Mouse (Mus musculus) liver, embryonic 11.5 days (tissue): ENCODE measurements at regions not wholly inside any gene's neighbourhood (a gene's known extent, or its start where the extent isn't known, plus 50 kb on each side); places are given as distances from the start of the nearest gene placed in this dataset.

Experiments used
- ATAC-seq: fragments of 200-750 bp; cut with Nextera tagmentation; replicated peaks from 2 replicates; pipeline ENCODE4 v1.8.0; 2017; ENCODE audit warnings: moderate number of reproducible peaks, mild to moderate bottlenecking, moderate TSS enrichment, moderate library complexity; ENCODE audit not compliant: low FRiP score
- DNase-seq: peaks from one replicate; pipeline ENCODE4 v3.0.0-alpha.2; 2017; ENCODE audit warnings: low spot score
- H3K27ac ChIP-seq: fragments of 300-500 bp; sonication (generic); 2 replicates; pipeline ENCODE4 v1.5.1; 2014; ENCODE audit warnings: mild to moderate bottlenecking, low read depth, low read length, control low read depth
- H3K27me3 ChIP-seq: fragments of 300-500 bp; sonication (generic); replicated peaks from 2 replicates; pipeline ENCODE4 v1.6.1; 2014; ENCODE audit warnings: low read length, mixed read lengths; ENCODE audit not compliant: control insufficient read depth, insufficient read depth
- H3K36me3 ChIP-seq: fragments of 300-500 bp; sonication (generic); 2 replicates; pipeline ENCODE4 v1.6.1; 2014; ENCODE audit warnings: mild to moderate bottlenecking, low read length, moderate library complexity, mixed read lengths; ENCODE audit not compliant: control insufficient read depth, insufficient read depth
- H3K4me1 ChIP-seq: fragments of 300-500 bp; sonication (generic); replicated peaks from 2 replicates; pipeline ENCODE4 v1.6.1; 2014; ENCODE audit warnings: low read length, mixed read lengths; ENCODE audit not compliant: control insufficient read depth, insufficient read depth
- H3K4me2 ChIP-seq: fragments of 300-500 bp; sonication (generic); 2 replicates; pipeline ENCODE4 v1.6.1; 2014; ENCODE audit warnings: mild to moderate bottlenecking, control low read depth, moderate library complexity
- H3K4me3 ChIP-seq: fragments of 300-500 bp; sonication (generic); 2 replicates; pipeline ENCODE4 v1.5.1; 2014; ENCODE audit warnings: low read depth, low read length, control low read depth
- H3K9ac ChIP-seq: fragments of 300-500 bp; sonication (generic); 2 replicates; pipeline ENCODE4 v1.6.1; 2014; ENCODE audit warnings: low read depth, low read length, control low read depth
- H3K9me3 ChIP-seq: fragments of 300-500 bp; sonication (generic); 2 replicates; pipeline ENCODE4 v1.6.1; 2016; ENCODE audit warnings: low read length, inconsistent platforms, mixed read lengths; ENCODE audit not compliant: control insufficient read depth
- WGBS: fragments of 180-500 bp; shearing (Covaris S2); extraction: QIAGEN DNeasy Blood & Tissue Kit; methylation state at CpG from one replicate; pipeline ENCODE4 v1.1.7; 2014; 5-methylcytosine and 5-hydroxymethylcytosine counted together

DNA sequence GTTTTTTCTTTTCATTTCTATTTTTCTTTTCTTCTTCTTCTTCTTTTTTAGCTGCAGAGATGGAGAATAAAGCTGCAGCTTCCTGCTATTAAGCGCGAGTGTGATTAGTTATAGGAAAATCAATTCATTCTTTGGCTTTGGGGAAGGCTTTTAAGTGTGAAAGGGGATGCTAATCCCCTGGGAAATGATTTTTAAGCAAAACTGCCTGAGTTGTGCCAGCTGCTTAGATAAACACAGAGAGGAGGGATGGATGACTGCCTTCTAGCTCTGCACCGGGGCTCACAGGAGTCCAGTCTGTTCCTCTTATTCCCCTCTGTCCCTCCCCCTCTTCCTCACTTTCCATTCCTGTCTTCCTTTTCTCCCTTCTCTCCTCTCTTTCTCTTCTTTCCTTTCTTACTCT, 306.8 kb upstream of the Rbfox1 start:
- H3K4me1 ChIP-seq = no peaks in the 10 kb centered on the region
- H3K27ac ChIP-seq = no peak overlapping the region
- no peak overlapping the region for H3K9ac ChIP-seq
- no peak overlapping the region for H3K4me2 ChIP-seq
- no peaks in the 10 kb centered on the region for H3K36me3 ChIP-seq
- no peaks in the 10 kb centered on the region for H3K27me3 ChIP-seq
- no peak for ATAC-seq
- H3K4me3 ChIP-seq = no peak overlapping the region
- DNase-seq = no peak
- WGBS = 63% methylated on average over 3 of the region's 3 CpGs
- no peaks in the 10 kb centered on the region for H3K9me3 ChIP-seq

DNA sequence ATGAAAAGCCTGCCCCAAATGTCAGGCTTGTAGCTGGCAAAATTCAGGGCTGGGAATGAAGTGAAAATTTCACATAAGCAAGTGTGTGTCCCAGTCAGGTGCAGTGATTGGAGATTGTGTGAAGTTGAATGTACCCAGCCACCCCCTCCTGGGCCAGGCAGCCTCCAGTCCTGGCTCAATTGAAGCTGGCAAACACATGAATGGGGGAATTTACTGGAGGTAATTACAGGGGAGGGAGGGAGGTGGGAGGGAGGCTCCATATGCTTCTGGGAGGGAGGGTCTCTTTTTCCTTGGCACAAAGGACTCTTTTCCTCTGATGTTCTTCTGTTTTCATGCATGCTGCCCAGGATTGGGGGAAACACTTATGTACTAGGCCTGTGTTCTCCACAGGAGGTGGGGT, 312.4 kb upstream of the Rbfox1 start:
- Histone ChIP-seq H3K4me3 (no peak overlapping the region), H3K4me2 (no peak overlapping the region), H3K27me3 (no peaks in the 10 kb centered on the region), H3K9me3 (no peaks in the 10 kb centered on the region), H3K9ac (no peak overlapping the region), H3K4me1 (no peaks in the 10 kb centered on the region), H3K36me3 (no peaks in the 10 kb centered on the region), H3K27ac (no peak overlapping the region)
- DNase-seq (no peak), ATAC-seq (no peak)

DNA sequence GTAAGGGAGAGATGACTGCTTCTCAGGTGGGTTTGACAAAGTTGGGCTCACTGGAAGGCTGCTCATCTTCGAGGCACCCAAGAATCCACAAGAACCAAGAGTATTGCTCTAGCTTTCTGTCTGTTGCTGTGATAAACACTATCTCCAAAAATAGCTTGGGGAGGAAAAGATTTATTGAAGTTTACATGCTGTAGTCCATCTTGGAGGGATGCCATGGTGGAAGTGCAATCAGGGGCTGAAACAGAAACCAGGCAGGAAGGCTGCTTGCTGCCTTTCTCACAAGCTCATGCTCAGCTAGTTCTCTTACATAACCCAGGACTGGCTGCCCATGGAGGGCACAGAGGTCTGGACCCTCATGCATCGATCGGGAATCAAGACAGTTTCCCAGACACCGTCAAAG, 314.5 kb upstream of the Rbfox1 start:
- H3K27me3 ChIP-seq = no peaks in the 10 kb centered on the region
- H3K9ac ChIP-seq = no peak overlapping the region
- no peaks in the 10 kb centered on the region for H3K9me3 ChIP-seq
- H3K4me3 ChIP-seq = no peak overlapping the region
- no peaks in the 10 kb centered on the region for H3K4me1 ChIP-seq
- no peak for ATAC-seq
- WGBS = 71% methylated on average over 4 of the region's 4 CpGs
- no peak overlapping the region for H3K4me2 ChIP-seq
- H3K27ac ChIP-seq = no peak overlapping the region
- no peaks in the 10 kb centered on the region for H3K36me3 ChIP-seq
- no peak for DNase-seq

DNA sequence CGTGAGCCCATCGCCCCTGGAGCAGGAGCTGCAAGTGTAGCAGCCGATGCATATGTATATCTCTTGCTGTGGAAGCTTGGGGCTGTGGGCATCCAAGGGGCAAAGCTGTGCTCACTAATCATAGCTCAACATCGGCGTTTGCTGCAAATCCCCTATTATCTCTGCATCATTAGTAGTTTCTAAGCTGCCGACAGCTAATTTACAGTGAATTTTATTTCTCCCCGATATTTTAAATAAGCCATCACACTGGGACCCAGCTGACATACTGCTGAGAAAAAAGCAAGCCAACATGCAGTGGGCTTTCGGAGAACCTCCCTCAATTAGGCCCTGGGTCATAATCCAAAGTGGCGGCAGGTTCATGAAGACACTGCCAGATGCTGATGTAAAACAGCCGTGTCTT, 313.3 kb upstream of the Eef2kmt start:
- H3K27me3 ChIP-seq = no peaks in the 10 kb centered on the region
- ATAC-seq = no peak
- H3K27ac ChIP-seq = no peak overlapping the region
- no peaks in the 10 kb centered on the region for H3K9me3 ChIP-seq
- H3K4me1 ChIP-seq = no peaks in the 10 kb centered on the region
- 78% methylated on average over 10 of the region's 10 CpGs for WGBS
- H3K4me3 ChIP-seq = no peak overlapping the region
- H3K36me3 ChIP-seq = no peaks in the 10 kb centered on the region
- H3K9ac ChIP-seq = no peak overlapping the region
- DNase-seq = no peak
- H3K4me2 ChIP-seq = no peak overlapping the region

DNA sequence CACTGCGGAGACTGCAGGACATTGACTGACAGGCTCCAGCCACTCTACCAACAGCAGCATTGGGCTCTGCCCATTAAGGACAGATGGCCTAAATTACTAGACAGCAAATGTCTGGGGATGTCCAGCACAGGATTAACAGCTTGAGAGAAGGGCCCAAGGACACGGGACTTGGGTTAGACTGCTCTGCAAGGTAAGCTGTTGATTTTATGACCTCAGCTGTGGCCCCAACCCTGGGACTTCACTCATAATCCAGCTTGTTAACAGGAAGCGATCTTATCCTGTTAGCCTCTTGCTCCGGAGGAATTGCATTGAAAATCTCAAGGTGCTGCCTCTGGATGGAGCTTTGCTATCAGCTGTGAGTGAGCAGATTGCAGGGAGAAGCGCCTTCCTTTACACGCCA, 293.2 kb upstream of the Eef2kmt start:
- no peaks in the 10 kb centered on the region for H3K4me1 ChIP-seq
- no peak for DNase-seq
- ATAC-seq = no peak
- H3K27me3 ChIP-seq = no peaks in the 10 kb centered on the region
- no peaks in the 10 kb centered on the region for H3K36me3 ChIP-seq
- no peaks in the 10 kb centered on the region for H3K9me3 ChIP-seq
- 59% methylated on average over 6 of the region's 6 CpGs for WGBS
- H3K4me2 ChIP-seq = no peak overlapping the region
- no peak overlapping the region for H3K27ac ChIP-seq
- H3K4me3 ChIP-seq = no peak overlapping the region
- no peak overlapping the region for H3K9ac ChIP-seq

DNA sequence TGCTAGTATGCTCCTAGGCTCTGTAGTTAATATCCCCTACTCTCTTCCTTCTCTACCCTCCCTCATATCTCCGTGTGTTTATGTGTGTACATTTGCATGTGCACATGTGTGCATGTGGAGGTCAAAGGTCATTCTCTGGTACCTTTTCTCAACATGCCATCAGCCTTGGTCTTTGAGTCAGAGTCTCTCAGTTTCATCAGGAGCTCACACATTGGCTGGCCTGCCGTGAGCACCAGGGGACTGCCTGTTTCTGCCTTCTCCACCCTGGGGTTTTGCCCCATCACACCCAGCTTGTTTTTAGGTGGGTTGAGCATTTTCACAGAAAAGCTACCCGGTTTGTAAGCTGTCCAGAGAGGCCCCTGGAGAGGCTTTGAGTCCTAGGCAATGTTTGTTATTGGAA, 292.8 kb upstream of the Eef2kmt start:
- WGBS = 54% methylated on average over 3 of the region's 3 CpGs
- no peaks in the 10 kb centered on the region for H3K27me3 ChIP-seq
- H3K4me3 ChIP-seq = no peak overlapping the region
- no peak overlapping the region for H3K27ac ChIP-seq
- H3K9ac ChIP-seq = no peak overlapping the region
- H3K36me3 ChIP-seq = no peaks in the 10 kb centered on the region
- H3K4me1 ChIP-seq = no peaks in the 10 kb centered on the region
- no peak overlapping the region for H3K4me2 ChIP-seq
- no peak for DNase-seq
- no peaks in the 10 kb centered on the region for H3K9me3 ChIP-seq
- ATAC-seq = no peak

DNA sequence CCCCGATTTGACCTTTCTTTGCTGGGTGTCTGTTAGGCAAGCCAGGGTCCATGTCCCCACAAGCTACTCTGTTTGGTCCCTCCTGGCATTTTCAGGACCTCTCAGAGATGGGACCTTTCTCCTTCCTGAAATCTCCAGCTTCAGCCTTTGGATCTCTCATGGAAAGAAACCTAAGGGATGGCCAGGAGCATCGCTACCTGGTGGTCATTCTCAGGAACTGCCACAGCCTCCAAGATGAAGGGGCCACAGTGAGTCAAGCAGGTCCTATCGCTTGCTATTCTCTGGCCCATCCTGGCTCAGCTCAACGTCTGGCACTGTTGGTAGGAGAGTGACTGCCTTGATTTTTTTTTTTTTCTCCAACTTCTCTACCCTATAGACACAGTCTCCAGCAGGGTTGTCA, 291.0 kb upstream of the Eef2kmt start:
- Histone ChIP-seq H3K36me3 (no peaks in the 10 kb centered on the region), H3K4me3 (no peak overlapping the region), H3K4me1 (no peaks in the 10 kb centered on the region), H3K9me3 (no peaks in the 10 kb centered on the region), H3K27ac (no peak overlapping the region), H3K4me2 (no peak overlapping the region), H3K9ac (no peak overlapping the region), H3K27me3 (no peaks in the 10 kb centered on the region)
- no peak for ATAC-seq
- 46% methylated on average over 4 of the region's 4 CpGs for WGBS
- DNase-seq = no peak

DNA sequence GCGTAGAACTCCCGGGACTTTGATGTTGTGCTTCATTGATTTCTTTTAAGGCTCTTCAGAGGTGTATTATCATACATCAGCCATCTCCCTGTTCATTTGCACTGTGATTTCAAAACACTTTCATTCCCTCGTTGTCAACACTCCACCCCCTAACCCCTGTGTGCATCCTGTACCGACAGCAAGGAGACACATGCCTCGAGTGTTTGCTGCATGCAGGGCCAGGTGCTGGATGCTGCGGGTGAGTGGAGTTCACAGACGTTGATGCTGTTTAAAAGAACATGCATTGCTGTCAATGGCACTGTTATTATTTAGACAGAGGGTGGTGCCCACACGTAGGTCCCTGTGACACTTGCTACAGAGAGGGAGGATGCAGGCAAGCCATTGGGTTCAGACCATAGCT, 290.0 kb upstream of the Eef2kmt start:
- ATAC-seq = no peak
- DNase-seq = no peak
- WGBS = 70% methylated on average over 8 of the region's 8 CpGs
- no peaks in the 10 kb centered on the region for H3K27me3 ChIP-seq
- H3K27ac ChIP-seq = no peak overlapping the region
- H3K4me3 ChIP-seq = no peak overlapping the region
- no peaks in the 10 kb centered on the region for H3K36me3 ChIP-seq
- no peaks in the 10 kb centered on the region for H3K4me1 ChIP-seq
- H3K4me2 ChIP-seq = no peak overlapping the region
- no peak overlapping the region for H3K9ac ChIP-seq
- H3K9me3 ChIP-seq = no peaks in the 10 kb centered on the region

DNA sequence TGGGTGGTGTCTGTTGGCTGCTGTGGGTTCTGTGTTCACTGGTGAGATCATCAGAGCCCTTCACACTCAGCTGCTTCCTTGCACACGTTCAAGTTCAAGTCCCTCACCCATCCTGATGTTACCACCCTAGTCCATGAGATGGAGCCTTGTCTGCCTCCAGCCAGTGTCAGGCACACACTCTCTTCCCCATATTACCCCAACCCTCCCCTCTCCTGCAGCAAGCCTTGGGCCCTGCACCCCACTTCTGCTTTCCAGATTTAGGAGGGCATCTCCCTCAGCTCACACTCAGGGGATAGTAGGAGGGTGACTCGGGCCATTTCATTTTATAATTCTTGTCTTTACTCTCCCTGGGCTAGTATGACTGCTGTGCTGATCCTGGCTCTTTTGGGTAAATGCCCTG, 288.7 kb upstream of the Eef2kmt start:
- H3K4me2 ChIP-seq = no peak overlapping the region
- H3K9ac ChIP-seq = no peak overlapping the region
- WGBS = 46% methylated on average over 2 of the region's 2 CpGs
- no peaks in the 10 kb centered on the region for H3K4me1 ChIP-seq
- H3K27me3 ChIP-seq = no peaks in the 10 kb centered on the region
- H3K9me3 ChIP-seq = no peaks in the 10 kb centered on the region
- no peak overlapping the region for H3K27ac ChIP-seq
- H3K36me3 ChIP-seq = no peaks in the 10 kb centered on the region
- no peak for ATAC-seq
- no peak for DNase-seq
- no peak overlapping the region for H3K4me3 ChIP-seq
